Mouse (Mus musculus) small intestine, adult 2 months (tissue): ENCODE data around the gene 9130213A22Rik.

ENCODE experiments used
- CTCF ChIP-seq: fragments of 200-500 bp; IDR thresholded peaks from 2 replicates; pipeline ENCODE4 v1.5.1; 2012; ENCODE audit warnings: low read depth, mild to moderate bottlenecking, control low read depth, inconsistent platforms, low read length, moderate library complexity, mixed read lengths; ENCODE audit not compliant: insufficient replicate concordance, insufficient read length; ENCODE audit errors: extremely low read depth
- POLR2A ChIP-seq: fragments of 200-500 bp; IDR thresholded peaks from 2 replicates; pipeline ENCODE4 v1.6.1; 2012; ENCODE audit warnings: low read depth, mild to moderate bottlenecking, control low read depth, inconsistent platforms, low read length, moderate library complexity

- TF ChIP-seq CTCF = no peak
- TF ChIP-seq POLR2A = no peak
Observed at GRCm38 (mm10) chr11:69128426-69129122, 6.2 kb upstream of the 9130213A22Rik start.
